Mouse (Mus musculus) frontal cortex, adult 2 months (tissue): ENCODE results near the gene Bnip1. TPM values are rescaled to one million over a fixed set of nuclear protein-coding genes. Genes with fewer than 3 reads are reported as not detected.

Experiments
- DNase-seq, 2 experiments: peaks; one replicate each; pipeline ENCODE4 v3.0.0; 2022; ENCODE audit warnings: low spot score in 1 of 2; ENCODE audit errors: extremely low spot score in 1 of 2
- polyA plus RNA-seq: library from polyadenylated mRNA; depleted of rRNA; stranded (reverse); fragments of >200 nt; gene quantifications from 2 replicates; pipeline ENCODE4 v1.2.3, GENCODE M21; 2012

Bnip1 gene
- polyA plus RNA-seq, 1 experiment, result 47.8 TPM

GRCm38 (mm10) chr17:26793068-26793765 is 12.4 kb downstream of the Bnip1 start:
- DNase-seq, result no peak

GRCm38 (mm10) chr17:26794744-26795143 is 13.9 kb downstream of the Bnip1 start:
- peak in 1 of 2 experiments; percentile 74 for DNase-seq

GRCm38 (mm10) chr17:26795386-26795785 is 14.5 kb downstream of the Bnip1 start:
- no peak for DNase-seq

- no peak for DNase-seq
Measured at GRCm38 (mm10) chr17:26797379-26798128, 16.7 kb downstream of the Bnip1 start.

GRCm38 (mm10) chr17:26802886-26803285 is 22.0 kb downstream of the Bnip1 start:
- DNase-seq, result no peak

GRCm38 (mm10) chr17:26812607-26813006 is 31.7 kb downstream of the Bnip1 start:
- DNase-seq, result no peak

GRCm38 (mm10) chr17:26813497-26813896 is 32.6 kb downstream of the Bnip1 start:
- no peak for DNase-seq

- no peak for DNase-seq
Measured at GRCm38 (mm10) chr17:26816810-26817209, 35.9 kb downstream of the Bnip1 start.

- DNase-seq, result no peak
Measured at GRCm38 (mm10) chr17:26817776-26818175, 36.9 kb downstream of the Bnip1 start.

- DNase-seq, result no peak
Measured at GRCm38 (mm10) chr17:26826131-26826530, 45.3 kb downstream of the Bnip1 start.

- no peak for DNase-seq
Measured at GRCm38 (mm10) chr17:26833806-26834205, 52.9 kb downstream of the Bnip1 start.

- DNase-seq, result no peak
Measured at GRCm38 (mm10) chr17:26834302-26834965, 53.6 kb downstream of the Bnip1 start.

GRCm38 (mm10) chr17:26834966-26835755 is 54.3 kb downstream of the Bnip1 start:
- DNase-seq, result no peak

GRCm38 (mm10) chr17:26835956-26836355 is 55.1 kb downstream of the Bnip1 start:
- DNase-seq, result no peak

- no peak for DNase-seq
Measured at GRCm38 (mm10) chr17:26836377-26836776, 55.5 kb downstream of the Bnip1 start.

- no peak for DNase-seq
Measured at GRCm38 (mm10) chr17:26836786-26837545, 56.1 kb downstream of the Bnip1 start.

GRCm38 (mm10) chr17:26837546-26837985 is 56.7 kb downstream of the Bnip1 start:
- DNase-seq, result no peak

GRCm38 (mm10) chr17:26838191-26838910 is 57.5 kb downstream of the Bnip1 start:
- no peak for DNase-seq
